Mouse (Mus musculus): ENCODE measurements around the gene Nsun6.

Nsun6 gene

GRCm38 (mm10) chr2:14996036-14996435 is 58.8 kb downstream of the Nsun6 start:
- no peak for DNase-seq (ENCODE audit: extremely low read depth, low read depth, low spot score)

- DNase-seq (ENCODE audit: extremely low read depth, low read depth, low spot score), result no peak
These were observed 62.3 kb downstream of the Nsun6 start for GRCm38 (mm10) chr2:14992531-14992930.

GRCm38 (mm10) chr2:14989350-14989749 is 65.5 kb downstream of the Nsun6 start:
- no peak for DNase-seq (ENCODE audit: extremely low read depth, low read depth, low spot score)

- DNase-seq (ENCODE audit: extremely low read depth, low read depth, low spot score), result no peak
These were observed 66.4 kb downstream of the Nsun6 start for GRCm38 (mm10) chr2:14988451-14988850.

GRCm38 (mm10) chr2:14984029-14984428 is 70.8 kb downstream of the Nsun6 start:
- no peak for DNase-seq (ENCODE audit: extremely low read depth, low read depth, low spot score)

- no peak for DNase-seq (ENCODE audit: extremely low read depth, low read depth, low spot score)
These were observed 93.4 kb downstream of the Nsun6 start for GRCm38 (mm10) chr2:14961493-14961892.

- DNase-seq (ENCODE audit: extremely low read depth, low read depth, low spot score), result no peak
These were observed 93.8 kb downstream of the Nsun6 start for GRCm38 (mm10) chr2:14960963-14961488.

- DNase-seq (ENCODE audit: extremely low read depth, low read depth, low spot score), result no peak
These were observed 101.8 kb downstream of the Nsun6 start for GRCm38 (mm10) chr2:14953090-14953489.
